Mouse (Mus musculus) urinary bladder, postnatal 10 days (tissue): ENCODE results near the gene Ranbp17.

Source experiments
- DNase-seq: peaks from one replicate; pipeline ENCODE4 v3.0.0; 2022; ENCODE audit warnings: low spot score

The Ranbp17 gene

GRCm38 (mm10) chr11:33404651-33405050 is 108.9 kb downstream of the Ranbp17 start:
- no peak for DNase-seq

DNA sequence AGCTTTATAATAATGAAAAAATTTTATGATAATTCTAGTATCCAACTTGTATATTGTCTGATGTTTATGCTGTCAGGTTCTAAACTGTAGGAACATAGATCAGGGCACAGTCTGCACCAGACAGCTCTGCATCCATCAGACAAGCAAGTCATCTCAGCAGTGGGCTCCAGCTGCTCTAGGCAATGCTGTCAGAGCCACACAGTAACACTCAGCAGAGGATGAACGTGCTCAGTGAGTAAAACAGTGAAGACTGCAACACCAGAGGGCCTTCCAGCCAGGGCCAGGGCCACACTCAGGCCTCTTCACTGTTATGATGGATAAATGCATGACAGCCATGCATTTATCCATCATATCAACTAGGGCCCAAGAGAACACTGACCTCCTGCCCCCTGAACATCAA is 114.2 kb downstream of the Ranbp17 start:
- no peak for DNase-seq

GRCm38 (mm10) chr11:33398701-33399100 is 114.8 kb downstream of the Ranbp17 start:
- no peak for DNase-seq

DNA sequence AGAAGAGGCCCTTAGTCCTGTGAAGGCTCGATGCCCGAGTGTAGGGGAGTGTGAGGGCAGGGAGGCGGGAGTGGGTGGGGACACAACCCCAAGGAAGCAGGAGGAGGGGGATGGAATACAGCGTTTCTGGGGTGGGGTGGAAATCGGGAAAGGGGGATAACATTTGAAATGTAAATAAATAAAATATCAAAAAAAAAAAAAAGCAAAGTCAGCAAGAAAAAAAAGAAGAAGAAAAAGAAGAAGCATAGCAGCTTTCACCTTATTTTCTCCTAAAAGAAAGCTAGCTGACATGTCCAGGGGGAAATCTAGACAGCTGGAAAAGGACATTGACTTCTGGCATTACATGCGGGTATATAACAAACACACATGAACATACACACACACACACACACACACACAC is 117.3 kb downstream of the Ranbp17 start:
- no peak for DNase-seq

DNA sequence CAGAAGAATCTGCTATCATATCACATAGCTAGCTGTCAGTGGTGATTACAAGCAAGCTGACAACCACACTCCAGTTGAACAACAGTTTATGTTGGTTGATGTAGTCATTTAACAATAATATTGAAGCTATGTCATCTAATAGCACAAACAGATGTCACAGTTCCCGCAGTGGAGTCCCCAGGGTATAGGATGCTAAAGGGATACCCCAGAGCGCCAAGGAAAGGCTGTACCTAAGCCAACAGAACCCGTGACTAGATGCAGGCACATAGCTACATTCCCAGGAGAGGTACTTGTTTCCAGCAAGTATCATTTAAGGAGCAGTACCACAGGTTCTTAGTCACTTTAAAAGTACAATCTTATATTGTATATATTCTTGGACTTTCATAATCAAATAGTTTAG is 119.5 kb downstream of the Ranbp17 start:
- no peak for DNase-seq

GRCm38 (mm10) chr11:33388685-33389084 is 124.9 kb downstream of the Ranbp17 start:
- no peak for DNase-seq

GRCm38 (mm10) chr11:33361867-33362266 is 151.7 kb downstream of the Ranbp17 start:
- DNase-seq, result no peak

- no peak for DNase-seq
Observed at GRCm38 (mm10) chr11:33349269-33349668, 164.3 kb downstream of the Ranbp17 start.

DNA sequence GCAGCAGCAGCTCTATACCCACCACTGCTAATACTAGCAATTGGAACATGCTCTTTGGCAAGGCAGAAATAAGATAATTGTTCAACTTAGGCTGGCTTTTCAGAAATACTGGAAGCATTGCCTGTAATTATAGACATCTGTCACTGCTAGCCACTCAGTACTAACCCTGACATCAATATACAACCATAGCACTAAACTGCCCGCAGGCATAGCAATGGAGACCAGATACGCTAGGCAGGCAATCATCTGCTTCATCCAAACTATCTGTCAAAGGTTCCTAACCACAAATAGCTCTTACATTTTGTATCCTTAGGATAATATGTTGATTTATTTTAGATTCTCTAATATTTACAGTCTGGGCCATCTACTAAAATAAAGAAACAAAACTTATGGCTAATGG is 171.5 kb downstream of the Ranbp17 start:
- no peak for DNase-seq

- DNase-seq, result no peak
Observed at GRCm38 (mm10) chr11:33336552-33337121, 176.9 kb downstream of the Ranbp17 start.

GRCm38 (mm10) chr11:33335616-33336015 is 177.9 kb downstream of the Ranbp17 start:
- DNase-seq, result no peak

DNA sequence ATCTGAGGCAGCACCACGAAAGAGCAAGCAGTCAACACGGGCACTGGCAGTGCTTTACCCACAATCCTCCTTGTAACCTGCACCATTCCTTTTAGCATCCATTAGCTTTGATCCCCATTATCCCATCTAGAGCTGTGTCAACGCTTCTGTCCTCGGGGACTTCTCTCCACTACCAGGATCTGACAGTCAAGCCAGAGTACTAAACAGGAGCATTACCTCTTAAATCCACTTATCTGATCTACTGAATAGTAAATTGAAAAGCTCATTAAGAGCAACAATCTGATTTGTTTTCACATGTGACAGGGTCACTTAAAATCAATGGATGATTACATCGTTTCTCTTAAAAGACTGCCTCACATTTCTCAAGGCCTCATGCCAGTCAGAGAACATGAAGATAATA is 181.4 kb downstream of the Ranbp17 start:
- DNase-seq, result no peak

DNA sequence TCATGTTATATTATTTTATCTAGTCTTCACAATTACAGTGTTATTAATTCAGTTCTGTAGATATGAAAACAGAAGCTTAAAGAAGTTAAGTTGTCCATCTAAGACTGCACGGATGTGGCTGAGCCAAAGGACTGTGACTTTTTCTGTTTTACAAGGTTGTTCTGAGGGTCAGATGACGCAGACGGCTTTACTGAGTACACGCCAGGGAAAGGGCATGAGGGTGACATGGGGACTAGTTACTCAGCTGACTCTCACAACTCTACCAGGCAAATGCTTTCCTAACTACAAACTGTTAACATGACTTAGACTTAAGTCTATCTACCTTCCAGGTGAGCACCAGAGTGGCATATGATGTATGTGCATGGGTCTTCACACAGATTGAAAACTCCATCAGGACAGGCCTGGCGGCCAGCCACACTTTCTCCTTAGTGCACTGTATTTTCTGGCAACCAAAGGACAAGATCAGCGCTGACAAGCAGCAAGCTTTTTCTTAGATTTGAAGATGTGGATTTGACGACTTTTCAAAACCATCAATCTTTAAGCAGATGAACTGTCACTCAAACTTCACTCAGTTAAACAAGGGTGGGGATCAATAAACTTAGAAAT is 194.4 kb downstream of the Ranbp17 start:
- no peak for DNase-seq

- no peak for DNase-seq
Observed at GRCm38 (mm10) chr11:33309566-33309965, 204.0 kb downstream of the Ranbp17 start.

DNA sequence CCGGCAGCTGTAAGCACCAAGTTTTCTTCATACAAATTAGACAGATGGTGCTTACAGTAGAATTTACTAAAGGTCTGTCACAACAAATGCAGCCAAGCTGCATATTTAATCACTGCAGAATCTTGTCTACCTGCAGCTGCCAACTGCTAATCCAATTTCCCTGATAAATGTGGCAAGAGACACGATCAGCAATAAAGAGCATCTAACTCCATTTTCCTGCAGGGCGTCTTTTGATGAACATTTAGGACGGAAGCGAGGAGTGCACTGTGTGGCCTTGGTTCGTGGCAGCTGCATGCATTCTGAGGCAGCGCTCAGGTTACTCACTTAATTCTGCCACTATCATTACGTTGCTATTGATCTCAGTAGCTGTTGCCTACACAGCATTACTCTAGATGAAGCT is 212.7 kb downstream of the Ranbp17 start:
- no peak for DNase-seq

DNA sequence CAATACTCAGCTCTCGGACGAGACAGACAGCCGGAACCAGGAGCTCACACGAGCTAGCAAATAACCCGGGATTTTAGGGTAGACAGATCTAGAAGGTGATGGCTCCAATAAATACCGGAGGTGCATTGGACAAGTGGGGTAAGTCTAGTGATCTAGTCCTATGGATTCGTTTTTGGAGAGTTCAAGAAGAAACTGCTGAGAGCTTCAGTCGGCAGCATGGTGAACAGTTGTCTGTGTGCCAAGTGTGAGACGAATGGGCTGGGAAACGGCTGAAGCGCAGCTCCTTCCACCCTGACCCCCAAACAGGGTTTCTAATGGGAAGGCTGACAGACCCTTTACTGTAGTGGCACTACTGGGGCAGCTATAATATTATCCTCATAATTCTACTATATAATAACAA is 214.2 kb downstream of the Ranbp17 start:
- no peak for DNase-seq

- no peak for DNase-seq
Observed at GRCm38 (mm10) chr11:33297121-33297520, 216.4 kb downstream of the Ranbp17 start.

DNA sequence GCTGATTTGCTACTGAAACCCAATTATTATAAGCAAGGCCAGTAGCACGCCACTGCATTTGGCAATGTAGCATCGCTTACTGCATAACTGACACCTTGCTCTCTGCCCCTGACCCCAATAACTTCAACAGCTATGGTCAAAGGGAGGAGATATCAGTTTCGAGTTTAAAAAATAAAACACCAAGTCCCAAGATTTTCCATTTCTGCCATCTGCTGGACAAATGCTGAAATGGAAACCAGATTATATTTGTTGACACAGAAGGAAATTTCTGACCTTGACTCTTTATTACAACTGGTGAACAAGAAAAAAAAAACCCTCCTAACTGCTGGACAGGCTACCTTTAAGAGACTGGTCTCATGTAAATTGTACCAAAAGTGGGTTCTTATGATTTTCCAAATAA is 218.1 kb downstream of the Ranbp17 start:
- DNase-seq, result no peak

DNA sequence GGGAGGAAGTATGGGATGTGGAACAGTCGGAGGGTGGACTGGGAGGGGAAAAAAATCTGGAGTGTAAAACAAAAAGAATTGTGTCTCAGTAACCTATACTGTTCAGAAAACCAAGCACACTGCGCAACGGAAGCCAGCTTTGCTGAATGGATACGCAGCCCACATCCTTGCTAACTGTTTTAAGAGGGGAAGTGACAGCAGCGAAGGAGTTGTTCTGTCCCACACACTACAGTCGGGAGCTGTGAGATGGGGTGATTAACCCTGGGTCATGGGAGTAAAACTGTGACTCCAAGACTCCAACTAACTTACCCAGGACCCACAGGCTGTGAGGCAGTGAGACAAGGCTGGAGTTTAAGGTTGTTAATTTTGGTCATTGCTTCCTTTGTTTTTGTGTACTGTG is 219.5 kb downstream of the Ranbp17 start:
- no peak for DNase-seq

- DNase-seq, result no peak
Observed at GRCm38 (mm10) chr11:33278571-33278970, 235.0 kb downstream of the Ranbp17 start.

- DNase-seq, result no peak
Observed at GRCm38 (mm10) chr11:33276637-33277036, 236.9 kb downstream of the Ranbp17 start, which contains the start of gene Gm12117. Gene Gm12117 (minus strand): TSS chr11:33276737.

DNA sequence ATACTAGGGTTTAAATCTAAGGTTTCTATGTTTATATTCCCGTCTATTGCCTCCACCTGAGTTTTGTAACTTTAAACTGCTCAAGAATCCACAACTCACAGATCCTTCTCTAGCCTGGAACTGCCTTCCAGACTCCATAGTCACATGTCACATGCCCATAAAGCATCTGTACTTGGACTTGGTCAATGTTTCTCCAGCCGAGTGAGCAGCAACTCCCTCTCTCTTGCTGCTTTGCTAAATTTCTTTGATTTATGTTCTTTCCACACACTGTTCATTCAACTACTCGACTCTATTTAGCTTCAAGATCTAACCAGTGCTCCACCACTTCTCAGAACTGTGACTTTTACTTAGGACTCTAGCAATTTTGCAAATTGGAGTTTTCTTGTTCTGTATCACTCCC is 238.7 kb downstream of the Ranbp17 start:
- no peak for DNase-seq

DNA sequence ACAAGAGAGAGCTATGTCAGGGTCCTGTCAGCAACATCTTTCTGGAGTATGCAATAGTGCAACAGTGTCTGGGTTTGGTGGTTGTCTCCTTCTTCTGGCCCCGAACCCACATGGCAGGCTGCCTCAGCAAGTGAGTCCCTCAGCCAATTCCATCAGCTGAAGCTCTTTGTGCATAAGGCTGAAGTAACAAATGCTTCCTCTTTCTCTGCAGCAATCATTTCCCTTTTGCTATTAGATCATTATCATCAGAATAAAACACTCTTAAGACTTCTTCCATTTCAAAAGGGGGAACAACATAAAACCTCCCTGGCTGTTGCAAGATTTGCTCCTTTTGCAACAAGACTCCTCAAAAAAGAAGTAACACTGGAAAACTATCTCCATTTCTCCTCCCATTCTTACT is 239.3 kb downstream of the Ranbp17 start:
- no peak for DNase-seq

DNA sequence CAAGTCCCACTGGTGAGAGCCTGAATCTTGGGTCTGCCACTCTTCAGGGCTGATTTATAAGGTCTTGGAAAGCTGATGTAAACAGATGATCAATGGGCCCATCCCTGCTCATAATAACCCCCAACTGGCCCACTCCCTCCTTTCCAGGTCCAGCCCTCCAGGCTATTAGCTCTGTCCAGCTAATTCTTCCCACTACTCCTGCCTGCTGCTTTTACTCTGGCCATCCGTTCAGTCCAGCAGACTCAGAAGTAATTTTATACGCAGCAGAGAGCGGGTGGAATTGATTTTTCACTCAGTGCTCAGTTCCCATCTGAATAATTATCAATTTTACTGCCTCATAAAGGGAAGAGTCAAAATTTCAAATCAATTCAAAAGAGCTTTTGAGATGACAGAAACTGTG is 273.3 kb downstream of the Ranbp17 start:
- DNase-seq, result no peak
